Mouse (Mus musculus) sigmoid colon, adult 10 weeks (tissue): ENCODE results near the gene Pagr1b. TPM values are rescaled to one million over a fixed set of nuclear protein-coding genes. Genes with fewer than 3 reads are reported as not detected.

Experiments
- polyA plus RNA-seq: library from polyadenylated mRNA; stranded (reverse); fragments of 350-450 nt; fragmentation: Illumina TruSeq; extraction: RNeasy Lipid Tissue Mini Kit (QIAGEN cat#74804); gene quantifications from one replicate; pipeline ENCODE4 v1.2.3, GENCODE M21; 2014; ENCODE audit warnings: low read depth, low replicate concordance

Gene Pagr1b
- not detected for polyA plus RNA-seq

GRCm38 (mm10) chr7:127016481-127016485 lies at the start of gene Pagr1b:
Gene Pagr1b, minus strand, starts transcription at chr7:127016484.

GRCm38 (mm10) chr7:127041851-127042672 lies 25.8 kb upstream of the Pagr1b start, which contains the start of gene Kif22:
Gene Kif22, minus strand, starts transcription at chr7:127042471.

GRCm38 (mm10) chr7:127026984-127027726 lies 10.9 kb upstream of the Pagr1b start, which contains the start of gene Maz:
Gene Maz, minus strand, starts transcription at chr7:127027037.

GRCm38 (mm10) chr7:127020901-127021562 lies 4.7 kb upstream of the Pagr1b start, which contains the start of the genes Gm42742 and Prrt2:
Gene Gm42742, minus strand, starts transcription at chr7:127021097.
Gene Prrt2, minus strand, starts transcription at chr7:127021211.

GRCm38 (mm10) chr7:127016971-127017949 lies 976 bp upstream of the Pagr1b start, which contains the start of gene Pagr1a:
Gene Pagr1a, minus strand, starts transcription at chr7:127017352.

GRCm38 (mm10) chr7:127014320-127014719 lies 2.0 kb downstream of the Pagr1b start, which contains the start of gene Mvp:
Gene Mvp, minus strand, starts transcription at chr7:127014621.

GRCm38 (mm10) chr7:126975950-126976866 lies 40.1 kb downstream of the Pagr1b start, which contains the start of gene Cdiptos:
Gene Cdiptos, minus strand, starts transcription at chr7:126976098.

GRCm38 (mm10) chr7:126975893-126975949 lies 40.6 kb downstream of the Pagr1b start, which contains the start of gene Cdipt:
Gene Cdipt, plus strand, starts transcription at chr7:126975914.

Other genes with a start within 250 kb of the Pagr1b start
- gene Ypel3, start 239.5 kb downstream of the Pagr1b start, polyA plus RNA-seq, result 17.7 TPM
- gene Tbx6, start 235.0 kb downstream of the Pagr1b start, polyA plus RNA-seq, result not detected
- 47.0 TPM for gene Ppp4c, start 224.0 kb downstream of the Pagr1b start, polyA plus RNA-seq
- gene Fam57b, start 218.8 kb downstream of the Pagr1b start, polyA plus RNA-seq, result not detected
- gene 4930451I11Rik, start 184.8 kb downstream of the Pagr1b start, polyA plus RNA-seq, result not detected
- gene Doc2a, start 169.1 kb downstream of the Pagr1b start, polyA plus RNA-seq, result not detected
- 11.7 TPM for gene Hirip3, start 154.5 kb downstream of the Pagr1b start, polyA plus RNA-seq
- gene Ino80e, start 154.1 kb downstream of the Pagr1b start, polyA plus RNA-seq, result 17.4 TPM
- 10.1 TPM for gene Taok2, start 131.8 kb downstream of the Pagr1b start, polyA plus RNA-seq
- 12.7 TPM for gene Tmem219, start 93.6 kb downstream of the Pagr1b start, polyA plus RNA-seq
- 6.1 TPM for gene Kctd13, start 87.6 kb downstream of the Pagr1b start, polyA plus RNA-seq
- gene Asphd1, start 66.9 kb downstream of the Pagr1b start, polyA plus RNA-seq, result not detected
- 2.1 TPM for gene Sez6l2, start 65.9 kb downstream of the Pagr1b start, polyA plus RNA-seq
- gene Cdipt, start 40.6 kb downstream of the Pagr1b start, polyA plus RNA-seq, result 14.6 TPM
- 1.6 TPM for gene Cdiptos, start 40.4 kb downstream of the Pagr1b start, polyA plus RNA-seq
- 2.1 TPM for gene Mvp, start 1.9 kb downstream of the Pagr1b start, polyA plus RNA-seq
- not detected for gene Pagr1a, start 868 bp upstream of the Pagr1b start, polyA plus RNA-seq
- gene Gm42742, start 4.6 kb upstream of the Pagr1b start, polyA plus RNA-seq, result 0.69 TPM
- 1.0 TPM for gene Prrt2, start 4.7 kb upstream of the Pagr1b start, polyA plus RNA-seq
- 19.3 TPM for gene Maz, start 10.6 kb upstream of the Pagr1b start, polyA plus RNA-seq
- 2.2 TPM for gene Kif22, start 26.0 kb upstream of the Pagr1b start, polyA plus RNA-seq
- gene Zg16, start 70.8 kb upstream of the Pagr1b start, polyA plus RNA-seq, result 1,501 TPM
- 2.7 TPM for gene AI467606, start 74.9 kb upstream of the Pagr1b start, polyA plus RNA-seq
- gene Qprt, start 105.7 kb upstream of the Pagr1b start, polyA plus RNA-seq, result 0.35 TPM
- gene Spn, start 121.3 kb upstream of the Pagr1b start, polyA plus RNA-seq, result 0.98 TPM
- gene Cd2bp2, start 179.6 kb upstream of the Pagr1b start, polyA plus RNA-seq, result 11.7 TPM
- 4.4 TPM for gene Tbc1d10b, start 192.0 kb upstream of the Pagr1b start, polyA plus RNA-seq
- not detected for gene Mylpf, start 192.4 kb upstream of the Pagr1b start, polyA plus RNA-seq
- 1.8 TPM for gene Zfp553, start 216.6 kb upstream of the Pagr1b start, polyA plus RNA-seq
- 1.1 TPM for gene Sept1, start 216.6 kb upstream of the Pagr1b start, polyA plus RNA-seq
- gene Zfp771, start 227.8 kb upstream of the Pagr1b start, polyA plus RNA-seq, result 0.98 TPM
- gene Dctpp1, start 244.2 kb upstream of the Pagr1b start, polyA plus RNA-seq, result 0.79 TPM